Mouse (Mus musculus): ENCODE results near the gene Hsdl2.
"Not testable (repeated sequence)": the region's sequence is repeated elsewhere in the genome, so short reads cannot be mapped to it uniquely, and the experiment has no call there.

Gene Hsdl2

DNA sequence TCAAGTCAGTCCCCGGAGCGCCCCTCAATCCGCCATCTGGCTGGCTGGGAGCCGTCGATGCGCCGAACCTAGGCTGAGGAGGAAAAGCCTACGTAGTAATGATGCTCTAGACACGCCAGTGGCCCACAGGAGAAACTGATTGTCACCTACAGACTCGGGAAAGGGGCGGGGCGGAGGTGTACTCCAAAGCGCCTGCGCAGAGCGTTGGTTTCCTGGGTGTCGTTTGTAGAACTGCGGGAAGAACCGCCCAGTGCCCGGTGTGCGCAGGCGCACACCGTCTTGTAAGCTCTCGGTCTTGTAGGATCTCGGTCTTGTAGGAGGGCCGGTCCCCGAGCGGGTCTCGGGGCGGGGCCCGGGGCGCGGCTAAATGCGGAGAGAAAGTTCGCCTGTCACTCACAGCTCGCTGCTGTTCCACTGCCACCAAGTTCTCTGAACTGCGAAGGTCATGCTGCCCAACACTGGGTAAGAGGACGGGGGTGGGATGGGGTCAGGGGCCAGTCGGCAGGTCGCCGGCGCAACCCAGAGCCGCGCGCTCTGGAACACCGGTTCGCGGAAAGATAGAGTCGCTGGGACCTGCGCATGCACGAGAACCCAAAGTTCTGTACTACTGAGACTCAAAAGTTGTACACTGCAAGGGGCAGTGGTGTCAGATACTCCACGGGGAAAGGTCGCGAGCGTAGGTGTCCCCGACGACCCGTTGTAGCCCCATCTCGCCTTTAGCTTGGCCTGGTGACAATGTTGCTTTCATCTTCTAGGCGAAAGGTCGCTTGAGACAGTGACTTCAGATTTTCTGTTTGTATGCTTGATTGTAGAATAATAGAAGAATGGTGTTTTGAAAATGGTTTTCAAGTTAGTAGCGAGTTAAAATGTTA lies at the start of gene Hsdl2:
Gene Hsdl2, plus strand, starts transcription at position 250 of the 872 bp plus-strand sequence.
- peak; percentile 99 for DNase-seq (ENCODE audit: low read depth, low spot score)

DNA sequence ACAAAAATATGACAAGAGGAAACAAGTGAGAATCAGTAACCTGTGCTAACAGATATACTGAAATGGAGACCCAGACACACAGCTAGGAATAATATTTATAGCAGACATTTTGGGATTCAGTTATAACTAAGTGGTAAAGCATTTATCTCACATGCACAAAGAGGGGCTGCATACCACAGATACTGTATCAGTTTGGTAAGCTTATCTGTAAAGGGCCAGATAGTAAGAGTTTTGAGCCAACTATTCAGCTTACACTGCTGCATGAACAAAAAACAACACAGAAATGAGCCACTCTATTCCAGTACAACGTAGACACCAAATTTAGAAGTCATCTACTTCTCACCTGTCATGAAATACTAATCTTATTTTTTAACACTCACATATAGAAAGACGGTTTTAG lies 48.1 kb upstream of the Hsdl2 start:
- DNase-seq (ENCODE audit: low read depth, low spot score) = no peak

DNA sequence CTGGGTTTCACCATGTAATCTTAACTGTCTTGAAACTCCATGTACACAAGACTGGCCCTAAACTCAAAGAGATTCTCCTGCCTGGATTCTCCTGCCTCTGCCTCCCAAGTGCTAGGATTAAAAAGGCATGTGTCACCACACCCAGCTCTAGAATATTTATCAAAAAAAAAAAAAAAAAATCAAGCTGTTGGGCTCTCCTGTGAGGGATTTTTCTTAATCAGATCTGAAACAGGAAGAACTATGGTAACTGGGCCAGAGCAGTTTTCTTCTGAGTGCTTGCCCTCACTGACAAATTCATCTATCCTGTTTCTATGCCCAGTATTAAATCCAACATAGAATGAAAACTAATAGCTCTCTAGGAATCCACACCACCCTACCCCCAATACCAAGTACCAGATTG lies 45.7 kb upstream of the Hsdl2 start:
- DNase-seq (ENCODE audit: low read depth, low spot score) = no peak

DNA sequence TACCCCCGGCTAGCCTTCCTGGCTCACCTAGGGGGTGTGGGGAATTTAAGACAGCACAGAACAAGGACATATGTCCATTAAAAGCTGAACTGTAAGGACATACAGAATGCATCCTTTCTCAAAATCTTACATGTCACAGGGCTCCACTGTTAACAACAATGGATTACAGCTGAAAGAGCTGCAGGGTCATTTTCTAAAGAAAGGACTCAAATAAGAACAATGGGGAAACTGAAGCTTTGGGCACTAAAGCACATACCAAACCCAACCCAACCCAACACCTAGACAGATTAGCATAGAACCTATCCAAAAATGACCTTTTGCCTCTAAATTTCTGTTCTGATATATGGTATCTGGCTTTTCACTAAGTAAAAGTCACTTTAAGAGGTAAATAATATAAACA lies 45.1 kb upstream of the Hsdl2 start:
- peak; percentile 36 for DNase-seq (ENCODE audit: low read depth, low spot score)

DNA sequence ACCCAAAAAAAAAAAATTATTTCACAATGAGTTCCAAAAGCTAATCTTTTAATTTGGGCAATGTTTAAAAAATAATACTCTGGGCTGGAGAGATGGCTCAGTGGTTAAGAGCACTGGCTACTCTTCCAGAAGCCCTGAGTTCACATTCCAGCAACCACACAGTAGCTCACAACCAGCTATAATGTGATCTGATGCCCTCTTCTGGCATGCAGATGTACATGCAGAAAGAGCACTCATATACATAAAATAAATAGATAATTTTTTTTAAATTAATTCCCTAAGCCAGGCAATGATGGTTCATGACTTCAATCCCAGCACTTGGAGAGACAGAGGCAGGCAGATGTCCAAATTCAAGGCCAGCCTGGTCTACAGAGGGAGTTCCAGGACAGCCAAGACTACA lies 38.4 kb upstream of the Hsdl2 start:
- peak; percentile 42 for DNase-seq (ENCODE audit: low read depth, low spot score)

DNA sequence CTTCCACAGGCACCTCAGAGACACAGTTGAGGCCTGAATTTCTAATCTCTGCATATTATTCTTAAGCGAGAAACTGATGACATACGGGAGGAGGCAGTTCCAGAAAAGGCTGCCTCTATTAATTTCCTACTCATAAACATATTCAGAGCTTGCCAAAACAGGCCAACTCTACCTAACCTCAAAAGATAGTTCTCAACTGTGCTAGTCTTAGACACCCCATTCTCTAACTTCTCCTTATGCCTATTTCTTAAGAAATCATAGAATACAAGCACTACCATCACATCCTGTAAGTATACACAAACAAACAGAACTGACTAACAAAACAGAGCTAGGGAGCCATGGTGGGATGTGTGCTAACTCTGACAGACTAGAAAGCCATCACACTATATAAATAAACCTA lies 36.7 kb upstream of the Hsdl2 start:
- no peak for DNase-seq (ENCODE audit: low read depth, low spot score)

DNA sequence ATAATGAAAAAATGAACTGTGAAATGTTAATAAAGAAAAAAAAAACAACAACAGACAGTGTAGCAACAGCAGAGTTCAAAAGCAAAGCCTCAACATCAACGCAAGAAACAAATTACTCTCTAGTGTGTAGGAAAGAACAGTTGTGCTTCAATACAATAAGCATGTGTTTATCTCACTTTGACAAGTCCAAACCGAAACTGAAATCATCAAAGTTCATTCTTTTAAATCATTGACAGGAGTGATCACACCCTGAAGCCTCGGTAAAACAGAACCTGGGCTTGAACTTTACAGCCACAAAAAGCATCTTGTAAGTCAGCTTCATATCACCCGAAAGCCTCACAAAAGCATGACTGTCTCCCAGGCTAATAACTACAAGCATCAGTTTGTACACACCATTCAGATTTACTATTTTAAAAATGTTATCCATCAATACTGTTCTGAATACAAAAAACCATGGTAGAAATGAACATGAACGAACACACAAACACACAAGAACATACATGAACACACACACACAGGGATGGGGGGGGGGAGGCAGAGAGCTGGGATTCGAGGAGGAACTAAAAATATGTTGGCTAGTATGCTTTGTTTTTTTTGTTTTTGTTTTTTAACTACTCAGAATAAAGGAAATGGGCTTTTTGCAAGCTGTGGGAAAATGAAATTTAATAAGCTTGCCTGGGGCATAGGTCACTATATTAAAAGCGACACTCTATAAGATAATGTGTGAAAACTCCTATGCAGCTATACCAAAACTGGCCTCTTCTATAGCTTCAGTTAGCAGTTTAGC lies 34.9 kb upstream of the Hsdl2 start:
- no peak for DNase-seq (ENCODE audit: low read depth, low spot score)

DNA sequence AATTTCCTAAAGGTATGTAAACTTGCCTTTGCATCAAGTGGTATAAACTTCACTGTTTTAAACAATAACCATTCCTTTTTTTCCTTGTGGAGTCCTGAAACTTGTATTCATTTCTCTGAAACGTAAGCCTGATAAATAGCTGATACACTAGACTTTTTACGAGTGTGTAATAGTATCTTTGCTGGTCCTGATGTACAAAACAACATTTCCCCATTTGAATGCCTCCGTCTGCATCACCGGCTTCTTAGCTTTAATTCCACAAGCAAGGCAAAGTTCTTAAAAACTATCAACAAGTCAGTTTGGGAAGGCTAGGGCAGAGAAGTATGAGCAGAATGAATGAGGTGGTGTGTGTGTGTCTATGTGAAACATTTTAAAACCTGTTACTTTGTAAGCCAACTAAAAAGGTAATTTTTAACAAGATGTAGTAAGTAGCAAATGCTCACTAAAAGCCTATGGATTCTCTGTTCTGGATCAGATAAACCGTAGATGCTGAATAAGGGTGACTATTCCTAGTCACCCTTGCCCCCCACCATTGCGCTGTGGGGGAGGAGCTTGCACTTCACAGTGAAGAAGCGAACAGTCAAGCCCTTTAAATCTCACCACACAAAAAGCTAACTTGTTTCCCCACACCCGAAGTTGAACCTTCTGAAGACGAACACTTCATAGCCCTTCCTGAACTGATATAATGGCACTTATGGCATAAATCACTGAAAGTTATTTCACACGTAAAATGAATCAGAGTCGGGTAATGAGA lies 34.0 kb upstream of the Hsdl2 start:
- DNase-seq (ENCODE audit: low read depth, low spot score) = no peak

DNA sequence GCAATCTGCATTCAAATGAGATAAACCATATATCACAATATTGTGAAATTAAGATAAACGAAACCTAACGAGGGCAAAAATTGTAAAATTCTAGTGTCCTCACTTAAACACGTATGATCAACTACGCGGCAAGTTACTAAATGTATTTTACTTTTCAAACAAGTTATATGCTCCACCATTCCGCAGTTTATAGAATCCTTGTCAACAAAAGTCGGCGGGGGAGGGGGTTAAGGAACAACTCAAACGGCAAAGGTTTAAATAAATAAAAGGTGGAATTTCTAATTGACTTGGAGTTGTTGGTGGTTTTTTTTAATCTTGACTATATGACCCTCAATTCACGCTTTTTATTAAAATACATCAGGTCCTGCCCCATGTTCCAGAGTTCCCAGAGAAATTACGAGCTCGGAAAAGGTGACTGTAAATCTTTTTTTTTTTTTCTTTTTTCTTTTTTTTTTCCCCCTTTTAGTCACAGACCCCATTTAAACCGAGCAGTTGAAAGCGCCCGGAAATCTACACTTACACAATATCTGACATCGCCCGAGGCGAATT lies 33.3 kb upstream of the Hsdl2 start:
- no peak for DNase-seq (ENCODE audit: low read depth, low spot score)

DNA sequence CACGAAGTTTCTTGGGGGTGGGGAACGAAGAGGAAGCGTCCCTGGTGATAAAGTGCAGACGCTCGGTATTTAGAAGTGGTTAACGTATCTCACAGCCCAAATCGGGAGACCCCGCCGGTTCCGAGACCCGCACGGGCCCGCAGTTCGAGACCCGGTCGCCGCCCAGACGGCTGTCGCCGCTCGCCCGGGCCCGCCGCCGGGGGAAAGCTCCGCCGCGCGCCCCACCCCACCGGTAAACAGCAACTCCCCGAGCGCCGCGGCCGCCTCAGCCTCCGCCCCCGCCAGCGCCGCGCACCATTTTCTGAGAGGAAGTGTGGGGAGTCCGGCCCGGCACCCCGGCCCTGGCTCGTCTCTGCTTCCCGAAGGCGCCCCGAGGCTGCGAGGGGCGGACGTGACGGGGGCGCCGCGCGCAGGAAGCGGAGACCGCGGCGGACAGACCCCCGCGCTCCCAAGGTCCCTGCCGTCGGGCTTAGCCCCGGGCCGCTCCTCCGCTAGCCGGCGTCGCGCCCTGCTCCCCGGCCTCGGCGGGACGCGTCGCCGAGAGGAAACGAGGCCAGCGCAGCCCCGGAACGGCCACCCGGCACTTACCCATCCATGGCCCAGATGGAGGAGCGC lies 32.7 kb upstream of the Hsdl2 start:
- DNase-seq (ENCODE audit: low read depth, low spot score) = peak; percentile 61

DNA sequence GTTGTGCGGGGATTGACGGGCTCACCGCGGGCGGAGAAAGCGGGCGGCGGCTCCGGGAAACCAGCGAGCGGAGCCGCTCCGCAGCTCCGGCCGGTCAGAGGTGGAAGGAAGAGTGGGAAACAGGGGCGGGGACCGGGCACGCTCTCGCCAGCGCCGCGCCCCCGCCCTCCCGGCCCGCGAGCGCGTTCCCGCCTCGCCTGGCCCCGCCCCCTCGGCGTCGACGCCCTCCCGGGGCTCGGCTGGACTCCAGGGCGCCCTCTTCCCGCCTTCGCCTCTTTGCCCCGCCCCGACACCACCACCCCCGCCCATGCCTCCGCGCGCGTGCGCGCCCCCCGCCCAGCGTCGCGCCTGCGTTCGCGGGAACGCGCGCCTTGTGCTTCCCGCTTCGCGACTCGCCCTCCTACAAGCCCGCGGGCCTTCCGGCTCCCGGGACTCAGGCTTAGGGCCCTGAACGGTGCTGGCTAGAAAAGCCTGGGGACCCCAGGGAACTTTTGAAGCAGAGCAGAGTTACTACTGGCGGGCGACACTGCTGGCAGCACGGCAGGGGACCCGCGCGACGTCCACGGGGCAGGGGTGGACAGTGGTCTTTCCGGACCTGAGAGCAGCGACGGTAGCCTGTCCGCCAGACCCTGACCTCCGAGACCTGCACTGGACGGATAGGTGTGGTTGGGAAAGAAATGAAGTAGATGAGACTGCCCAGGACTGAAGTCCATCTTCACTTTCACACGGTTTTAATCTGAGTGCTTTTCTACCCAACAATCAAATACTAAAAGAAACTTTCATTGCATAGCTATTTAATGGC lies 32.0 kb upstream of the Hsdl2 start, which contains the start of gene Ptbp3:
Gene Ptbp3, minus strand, starts transcription at position 190 of the 802 bp plus-strand sequence.
- DNase-seq (ENCODE audit: low read depth, low spot score) = peak; percentile 93

DNA sequence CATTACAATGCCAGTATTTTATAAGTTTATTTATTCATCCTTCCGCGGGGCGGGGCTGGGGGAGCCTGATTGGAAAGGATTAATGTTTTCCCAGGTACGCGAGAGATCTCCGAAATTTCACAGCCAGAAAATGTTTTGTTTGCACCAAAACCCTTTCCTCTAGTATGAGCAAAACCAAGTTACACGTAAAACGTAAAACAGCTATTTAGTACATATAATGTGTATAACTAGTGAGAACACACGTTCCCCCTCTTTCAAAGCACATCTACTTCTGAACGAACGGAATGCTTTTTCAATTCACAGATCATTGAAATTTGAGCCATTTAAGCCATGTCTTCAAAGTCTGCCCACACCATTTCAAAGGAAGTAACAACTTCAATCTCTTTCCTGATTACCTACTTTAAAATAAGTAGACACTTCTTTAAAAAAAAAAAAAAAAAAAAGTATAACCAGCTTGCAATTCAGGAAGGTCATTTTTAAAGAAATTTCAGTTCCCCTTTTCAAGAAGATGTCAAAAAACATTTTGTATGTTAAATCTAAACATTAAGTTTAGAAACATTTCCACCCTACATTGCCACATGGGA lies 31.3 kb upstream of the Hsdl2 start:
- no peak for DNase-seq (ENCODE audit: low read depth, low spot score)

DNA sequence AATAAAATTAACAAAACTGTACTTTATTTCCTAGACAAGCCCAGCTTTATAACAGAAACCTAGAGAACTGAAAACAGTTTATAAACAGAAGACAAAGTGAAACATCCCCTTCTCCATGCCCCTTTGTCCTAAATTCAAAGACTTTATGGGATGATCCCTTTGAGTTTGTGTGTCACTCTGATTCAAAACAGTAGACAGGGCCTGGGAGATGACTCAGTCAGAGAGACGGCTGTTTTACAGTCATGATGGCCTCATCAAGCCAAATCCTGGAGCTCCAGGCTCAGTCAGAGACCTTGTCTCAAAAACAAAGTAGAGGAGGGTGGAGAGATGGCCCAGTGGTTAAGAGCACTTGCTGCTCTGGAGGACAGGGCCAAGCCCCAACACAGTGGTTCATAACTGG lies 29.5 kb upstream of the Hsdl2 start:
- DNase-seq (ENCODE audit: low read depth, low spot score) = no peak

DNA sequence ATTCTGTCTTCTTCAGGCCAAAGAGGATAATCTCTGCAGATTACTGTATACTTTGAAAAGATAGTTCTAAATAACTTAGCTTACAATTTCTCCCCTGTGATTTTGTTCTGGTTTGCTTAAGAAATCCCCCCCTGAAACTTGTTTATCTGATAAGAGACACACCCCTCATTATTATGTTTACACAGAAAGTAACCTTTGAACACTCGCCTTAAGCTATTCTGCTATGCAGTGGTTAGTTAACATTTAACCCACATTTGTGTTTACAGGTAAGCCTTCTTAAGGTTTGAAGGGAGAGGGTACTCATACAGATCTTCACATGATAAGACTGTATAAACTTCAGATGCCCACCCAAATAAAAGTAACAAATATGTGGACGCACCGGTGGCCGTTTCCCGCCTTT lies 28.5 kb upstream of the Hsdl2 start:
- DNase-seq (ENCODE audit: low read depth, low spot score) = no peak

DNA sequence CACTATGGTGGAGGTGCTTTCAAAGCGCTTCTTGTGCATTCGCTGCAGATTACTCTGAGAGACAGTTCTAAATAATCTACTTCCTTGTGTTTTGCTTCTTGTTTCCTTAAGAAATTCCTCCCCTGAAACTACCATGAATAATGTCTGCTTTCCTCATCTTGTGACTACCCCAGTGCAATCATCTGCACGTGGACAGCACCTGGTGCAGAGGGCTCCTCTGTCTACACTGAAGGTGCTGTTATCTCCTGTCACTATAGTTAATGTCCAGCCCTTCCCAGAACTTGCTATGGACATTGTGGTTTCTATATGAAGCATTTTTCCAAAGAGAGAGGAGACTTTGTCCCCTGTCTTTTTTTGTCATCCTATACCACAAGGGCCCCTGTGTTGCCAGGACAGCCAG lies 27.8 kb upstream of the Hsdl2 start:
- DNase-seq (ENCODE audit: low read depth, low spot score) = no peak

DNA sequence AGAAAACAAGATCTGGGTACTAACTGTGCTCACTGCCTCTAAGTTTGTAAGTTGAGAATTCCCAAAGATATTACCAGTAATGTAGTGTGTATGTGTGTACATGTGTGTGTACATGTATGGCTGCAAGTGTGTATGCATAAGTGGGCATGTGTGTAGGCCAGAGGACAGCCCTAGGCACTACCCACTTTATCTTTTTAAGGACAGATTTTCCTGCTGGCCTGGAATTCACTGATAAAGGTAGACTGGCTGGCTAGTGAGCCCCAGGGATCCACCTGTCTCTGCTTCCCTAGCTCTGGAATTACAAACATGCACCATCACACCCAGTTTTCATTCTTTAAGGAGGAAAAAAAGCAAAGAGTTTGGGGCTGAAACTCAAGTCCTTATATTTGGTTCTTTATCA lies 26.2 kb upstream of the Hsdl2 start:
- DNase-seq (ENCODE audit: low read depth, low spot score) = no peak

DNA sequence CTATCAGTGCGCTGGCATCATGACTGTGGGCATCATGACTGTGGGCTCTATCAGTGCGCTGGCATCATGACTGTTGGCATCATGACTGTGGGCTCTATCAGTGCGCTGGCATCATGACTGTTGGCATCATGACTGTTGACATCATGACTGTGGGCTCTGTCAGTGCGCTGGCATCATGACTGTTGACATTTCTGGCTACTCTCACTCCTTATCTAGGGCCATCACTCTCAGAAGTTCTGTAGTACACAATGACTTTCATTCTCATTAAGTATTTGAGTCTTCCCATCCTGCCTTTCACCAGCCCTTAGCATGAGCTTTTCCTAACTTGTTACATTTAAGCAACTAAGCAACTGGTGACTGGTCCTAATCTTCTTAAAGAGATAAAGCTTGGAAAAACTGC lies 24.0 kb upstream of the Hsdl2 start:
- not testable (repeated sequence) for DNase-seq (ENCODE audit: low read depth, low spot score)

DNA sequence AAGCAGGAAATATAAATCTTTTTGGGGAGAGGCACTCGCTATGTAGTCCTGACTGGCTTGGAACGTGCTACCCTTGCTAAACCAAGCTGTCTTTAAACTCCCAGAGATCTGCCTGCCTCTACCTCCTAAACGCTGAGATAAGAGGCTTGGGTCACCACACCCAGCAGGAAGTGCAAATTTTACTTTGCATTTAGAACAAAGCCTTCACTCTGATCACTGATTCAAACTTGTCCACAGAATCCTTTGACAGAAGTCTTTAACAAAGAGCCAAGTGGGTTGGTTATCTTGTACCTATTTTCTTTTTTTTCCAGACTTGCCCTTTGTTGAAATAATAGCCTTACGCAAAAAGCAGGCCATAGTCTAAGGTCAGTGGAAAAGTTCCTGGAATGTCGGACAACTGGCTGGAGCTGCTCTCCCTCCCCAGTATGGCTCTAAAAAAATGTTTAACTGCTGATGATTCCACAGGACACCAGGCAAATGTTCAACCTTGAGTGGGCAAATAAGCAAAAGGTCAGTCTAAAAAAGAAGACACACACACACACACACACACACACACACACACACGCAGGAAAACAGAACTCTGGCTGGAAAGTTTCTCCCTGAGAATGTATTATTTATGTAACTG lies 23.2 kb upstream of the Hsdl2 start:
- DNase-seq (ENCODE audit: low read depth, low spot score) = peak; percentile 66

DNA sequence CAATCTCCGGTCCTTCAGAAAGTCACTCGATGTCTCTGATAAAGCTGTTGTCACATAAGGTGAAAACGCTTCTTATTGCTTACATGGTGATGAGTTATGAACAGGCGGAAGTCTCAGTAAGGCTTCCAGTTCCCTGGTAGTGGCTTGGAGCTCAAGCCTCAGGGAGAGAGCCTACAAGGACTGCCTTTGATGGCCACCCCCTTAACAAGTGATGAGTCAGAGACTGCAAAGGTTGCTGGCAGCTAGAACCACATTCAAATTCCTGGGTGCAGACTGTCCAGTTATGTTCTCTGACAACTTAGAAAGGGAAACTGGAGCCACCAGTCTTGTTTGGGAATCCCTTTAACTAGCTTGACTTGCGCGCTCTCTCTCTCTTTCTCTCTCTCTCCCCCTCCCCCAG lies 21.2 kb upstream of the Hsdl2 start:
- DNase-seq (ENCODE audit: low read depth, low spot score) = no peak

DNA sequence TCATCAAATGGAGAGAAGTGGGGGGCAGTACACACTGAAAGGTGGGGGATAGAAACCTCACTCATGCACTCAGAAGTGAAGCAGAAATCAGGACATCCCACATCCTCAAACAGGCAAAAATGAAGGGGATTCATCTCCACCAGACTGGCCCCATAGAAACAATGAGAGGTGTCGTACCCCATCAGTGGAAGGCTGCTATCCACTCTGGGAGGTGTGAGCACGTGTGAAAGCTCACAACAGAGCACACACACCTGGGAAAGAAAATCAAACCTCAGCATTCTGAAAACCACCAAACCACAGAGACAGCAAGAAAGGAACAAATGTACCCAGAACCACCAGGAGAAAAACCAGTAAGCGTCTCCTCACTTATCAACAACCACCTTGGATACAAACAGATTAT lies 17.2 kb upstream of the Hsdl2 start:
- no peak for DNase-seq (ENCODE audit: low read depth, low spot score)
